Mouse (Mus musculus): Measurements from ENCODE around the gene Sh2d3c. TPM values are rescaled to one million over a fixed set of nuclear protein-coding genes. Genes with fewer than 3 reads are reported as not detected.

The Sh2d3c gene
- total RNA-seq, 2 experiments from 2014 or later: 33.0 to 37.3 TPM

Small RNAs within 50 kb of the gene (microRNA-seq; reads per million reads assigned to microRNA genes)
- gene Gm47291 (not detected), gene Mir2861 (not detected), gene Mir3960 (not detected), gene Mir8093 (not detected)

Other genes with a start within 250 kb of the Sh2d3c start
- 10 to 100 TPM; 28.2 to 28.9 TPM for gene Fam102a, start 185.7 kb upstream of the Sh2d3c start, total RNA-seq (2021)
- 10 to 100 TPM; 83.9 to 86.8 TPM for gene Dpm2, start 150.2 kb upstream of the Sh2d3c start, total RNA-seq (2021)
- 10 to 100 TPM; 13.5 to 13.6 TPM for gene Pip5kl1, start 146.3 kb upstream of the Sh2d3c start, total RNA-seq (2021)
- 1 to 10 TPM in 1 of 2 experiments, under 1 TPM in 1; 0.81 to 1.2 TPM for gene 9430097D07Rik, start 145.4 kb upstream of the Sh2d3c start, total RNA-seq (2021)
- 10 to 100 TPM; 32.3 to 32.6 TPM for gene St6galnac4, start 134.0 kb upstream of the Sh2d3c start, total RNA-seq (2021)
- 100 to 1,000 TPM; 122 to 127 TPM for gene St6galnac6, start 121.3 kb upstream of the Sh2d3c start, total RNA-seq (2021)
- 100 to 1,000 TPM; 156 TPM for gene Ak1, start 99.3 kb upstream of the Sh2d3c start, total RNA-seq (2021)
- gene Eng, start 74.5 kb upstream of the Sh2d3c start, total RNA-seq (2021): 10 to 100 TPM; 24.9 to 25.2 TPM
- 10 to 100 TPM; 11.4 to 14.4 TPM for gene Fpgs, start 16.9 kb upstream of the Sh2d3c start, total RNA-seq (2021)
- 10 to 100 TPM; 89.3 to 92.5 TPM for gene Cdk9, start 8.0 kb upstream of the Sh2d3c start, total RNA-seq (2021)
- gene 6330409D20Rik, start 20.0 kb downstream of the Sh2d3c start, total RNA-seq (2021): 1 to 10 TPM; 2.3 to 2.9 TPM
- gene Tor2a, start 36.2 kb downstream of the Sh2d3c start, total RNA-seq (2021): 10 to 100 TPM; 28.6 to 28.9 TPM
- under 1 TPM; 0.22 to 0.36 TPM for gene Ttc16, start 54.6 kb downstream of the Sh2d3c start, total RNA-seq (2021)
- 10 to 100 TPM in 1 of 2 experiments, 1 to 10 TPM in 1; 8.4 to 10.3 TPM for gene Ptrh1, start 54.7 kb downstream of the Sh2d3c start, total RNA-seq (2021)
- gene Cfap157, start 63.4 kb downstream of the Sh2d3c start, total RNA-seq (2021): not detected
- gene Stxbp1, start 126.2 kb downstream of the Sh2d3c start, total RNA-seq (2021): 100 to 1,000 TPM; 862 to 881 TPM
- 10 to 100 TPM; 26.0 to 26.6 TPM for gene Fam129b, start 155.1 kb downstream of the Sh2d3c start, total RNA-seq (2021)
- 100 to 1,000 TPM; 145 to 166 TPM for gene Rpl12, start 240.5 kb downstream of the Sh2d3c start, total RNA-seq (2021)
- 10 to 100 TPM; 36.3 to 38.9 TPM for gene Lrsam1, start 240.6 kb downstream of the Sh2d3c start, total RNA-seq (2021)